Mouse (Mus musculus): ENCODE measurements at regions not wholly inside any gene's neighbourhood (a gene's known extent, or its start where the extent isn't known, plus 50 kb on each side); places are given as distances from the start of the nearest gene placed in this dataset.

DNA sequence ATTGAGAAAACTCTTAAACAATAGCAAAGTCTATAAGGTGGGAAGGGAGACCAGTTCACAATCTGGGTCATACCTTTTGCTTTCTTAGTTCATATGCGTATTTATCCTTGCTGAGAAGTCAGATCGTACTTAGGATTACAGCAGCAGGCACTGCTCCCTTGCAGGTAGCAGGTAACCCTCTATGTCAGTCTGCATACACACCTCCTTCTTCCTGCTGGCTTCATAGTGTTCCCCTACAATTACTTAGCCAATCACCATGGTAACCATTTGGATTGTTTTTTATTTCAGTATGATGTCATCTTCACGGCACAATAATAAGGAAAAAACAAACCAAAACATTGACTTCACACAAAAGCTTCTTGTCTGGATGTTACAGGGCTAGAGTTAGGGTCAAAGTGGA lies 242.1 kb upstream of the Arglu1 start:
- Histone ChIP-seq H3K36me3 (ENCODE audit: control insufficient read depth, insufficient read depth) (no peaks in the 10 kb centered on the region), H3K79me2 (ENCODE audit: control insufficient read depth, insufficient read depth) (no peaks in the 10 kb centered on the region), H3K4me3 (no peak overlapping the region), H3K4me2 (ENCODE audit: low read depth) (no peak overlapping the region), H3K27me3 (ENCODE audit: control insufficient read depth, insufficient read depth, insufficient read length) (no peaks in the 10 kb centered on the region), H3ac (ENCODE audit: control insufficient read depth, insufficient read length) (no peak overlapping the region)
- TF ChIP-seq POLR2AphosphoS2 (IDR thresholded peaks at IDR 0.05; ENCODE audit: insufficient read length, low read depth) (no peak), POLR2A (IDR thresholded peaks at IDR 0.05; ENCODE audit: insufficient read length, low read depth) (no peak), CEBPB (IDR thresholded peaks at IDR 0.05; ENCODE audit: insufficient read depth, poor library complexity, severe bottlenecking) (no peak), TCF3 (IDR thresholded peaks at IDR 0.05; ENCODE audit: insufficient read length, low read depth) (no peak), SRF (IDR thresholded peaks at IDR 0.05; ENCODE audit: control insufficient read depth, insufficient read length, low read depth) (no peak), MYOG (IDR thresholded peaks at IDR 0.05; ENCODE audit: control insufficient read depth in 1 of 3, insufficient read depth in 1 of 3, insufficient read length in 2 of 3, low read depth in 2 of 3) (no peak), E2F4 (IDR thresholded peaks at IDR 0.05; ENCODE audit: insufficient read depth) (no peak), MYOD1 (IDR thresholded peaks at IDR 0.05; ENCODE audit: control insufficient read depth in 1 of 3, insufficient read length in 2 of 3, low read depth in 2 of 3) (no peak), USF1 (IDR thresholded peaks at IDR 0.05; ENCODE audit: low read depth) (no peak), TCF12 (IDR thresholded peaks at IDR 0.05; ENCODE audit: insufficient read depth, poor library complexity, severe bottlenecking) (no peak), REST (IDR thresholded peaks at IDR 0.05; ENCODE audit: insufficient read depth, insufficient read length) (no peak), MAX (IDR thresholded peaks at IDR 0.05; ENCODE audit: low read depth) (no peak)

DNA sequence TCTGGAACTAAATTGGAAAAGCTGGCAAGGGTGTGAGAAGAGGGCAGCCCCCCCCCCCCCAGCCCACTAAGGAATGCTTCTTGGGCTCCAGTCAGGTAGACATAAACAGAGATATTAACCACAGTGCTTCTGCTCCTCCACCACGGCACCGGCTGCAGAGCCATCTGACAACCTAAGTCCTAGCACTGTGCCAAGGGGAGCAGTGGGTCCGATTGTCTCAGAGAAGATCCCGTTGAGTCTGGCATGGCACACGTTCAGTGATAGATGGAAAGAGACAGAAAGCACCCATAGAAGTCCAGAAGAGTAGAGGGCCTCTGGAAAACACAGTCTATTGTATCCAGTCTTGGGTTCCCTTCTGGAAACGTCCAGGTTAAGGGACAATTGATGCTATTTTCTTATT lies 241.4 kb upstream of the Arglu1 start:
- no peaks in the 10 kb centered on the region for H3K27me3 ChIP-seq (ENCODE audit: control insufficient read depth, insufficient read depth, insufficient read length)
- H3K79me2 ChIP-seq (ENCODE audit: control insufficient read depth, insufficient read depth): no peaks in the 10 kb centered on the region
- no peaks in the 10 kb centered on the region for H3K36me3 ChIP-seq (ENCODE audit: control insufficient read depth, insufficient read depth)
- no peak for TF ChIP-seq E2F4 (IDR thresholded peaks at IDR 0.05; ENCODE audit: insufficient read depth)
- TF ChIP-seq CEBPB (IDR thresholded peaks at IDR 0.05; ENCODE audit: insufficient read depth, poor library complexity, severe bottlenecking): no peak
- no peak for TF ChIP-seq MYOG (IDR thresholded peaks at IDR 0.05; ENCODE audit: control insufficient read depth in 1 of 3, insufficient read depth in 1 of 3, insufficient read length in 2 of 3, low read depth in 2 of 3)
- no peak for TF ChIP-seq SRF (IDR thresholded peaks at IDR 0.05; ENCODE audit: control insufficient read depth, insufficient read length, low read depth)
- no peak for TF ChIP-seq REST (IDR thresholded peaks at IDR 0.05; ENCODE audit: insufficient read depth, insufficient read length)
- TF ChIP-seq TCF12 (IDR thresholded peaks at IDR 0.05; ENCODE audit: insufficient read depth, poor library complexity, severe bottlenecking): no peak
- no peak for TF ChIP-seq MAX (IDR thresholded peaks at IDR 0.05; ENCODE audit: low read depth)
- no peak for TF ChIP-seq TCF3 (IDR thresholded peaks at IDR 0.05; ENCODE audit: insufficient read length, low read depth)
- TF ChIP-seq POLR2AphosphoS2 (IDR thresholded peaks at IDR 0.05; ENCODE audit: insufficient read length, low read depth): no peak
- no peak overlapping the region for H3K4me3 ChIP-seq
- H3ac ChIP-seq (ENCODE audit: control insufficient read depth, insufficient read length): no peak overlapping the region
- no peak overlapping the region for H3K4me2 ChIP-seq (ENCODE audit: low read depth)

DNA sequence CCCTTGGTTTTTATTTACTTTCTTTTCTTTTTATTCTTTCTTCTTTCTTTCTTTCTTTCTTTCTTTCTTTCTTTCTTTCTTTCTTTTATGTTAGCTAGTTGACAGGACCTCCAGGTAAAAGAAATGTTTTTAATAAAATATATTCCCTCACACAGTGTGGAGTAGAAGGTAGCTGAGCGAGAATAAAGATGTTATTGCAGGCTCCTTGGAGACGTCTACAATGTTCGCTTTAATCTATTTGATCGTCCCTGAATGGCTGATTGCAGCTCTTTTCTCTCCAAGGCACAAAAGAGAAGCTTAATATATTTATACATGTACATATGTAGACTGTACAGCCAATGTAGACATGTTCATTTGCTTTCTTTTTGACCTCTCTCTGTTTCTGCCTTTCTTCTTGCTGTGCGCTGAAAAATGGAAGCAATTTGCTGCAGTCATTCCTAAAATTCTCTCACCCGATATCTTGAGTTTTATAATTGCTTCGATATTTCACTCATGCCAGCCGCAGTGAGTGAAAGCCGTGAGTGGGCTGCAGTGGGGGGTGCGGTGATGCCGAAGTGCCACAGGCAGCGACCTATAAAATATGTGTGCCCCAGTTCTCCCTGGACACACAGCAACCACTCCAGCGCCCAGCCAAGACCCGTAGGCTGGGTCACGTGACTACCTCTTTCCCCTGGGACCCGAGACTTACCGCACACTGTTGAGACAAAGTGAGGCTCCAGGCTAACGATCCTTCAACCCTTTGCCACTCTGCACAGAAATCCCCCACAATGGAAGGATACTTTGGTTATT lies 237.9 kb upstream of the Arglu1 start:
- Histone ChIP-seq H3ac (ENCODE audit: control insufficient read depth, insufficient read length) (no peak overlapping the region), H3K79me2 (ENCODE audit: control insufficient read depth, insufficient read depth) (no peaks in the 10 kb centered on the region), H3K4me3 (no peak overlapping the region), H3K4me2 (ENCODE audit: low read depth) (no peak overlapping the region), H3K27me3 (ENCODE audit: control insufficient read depth, insufficient read depth, insufficient read length) (no peaks in the 10 kb centered on the region), H3K36me3 (ENCODE audit: control insufficient read depth, insufficient read depth) (no peaks in the 10 kb centered on the region)
- TF ChIP-seq CEBPB (IDR thresholded peaks at IDR 0.05; ENCODE audit: insufficient read depth, poor library complexity, severe bottlenecking) (no peak), USF1 (IDR thresholded peaks at IDR 0.05; ENCODE audit: low read depth) (no peak), REST (IDR thresholded peaks at IDR 0.05; ENCODE audit: insufficient read depth, insufficient read length) (no peak), MYOD1 (IDR thresholded peaks at IDR 0.05; ENCODE audit: control insufficient read depth in 1 of 3, insufficient read length in 2 of 3, low read depth in 2 of 3) (no peak), TCF12 (IDR thresholded peaks at IDR 0.05; ENCODE audit: insufficient read depth, poor library complexity, severe bottlenecking) (no peak), MYOG (IDR thresholded peaks at IDR 0.05; ENCODE audit: control insufficient read depth in 1 of 3, insufficient read depth in 1 of 3, insufficient read length in 2 of 3, low read depth in 2 of 3) (no peak), POLR2AphosphoS2 (IDR thresholded peaks at IDR 0.05; ENCODE audit: insufficient read length, low read depth) (no peak), SRF (IDR thresholded peaks at IDR 0.05; ENCODE audit: control insufficient read depth, insufficient read length, low read depth) (no peak), TCF3 (IDR thresholded peaks at IDR 0.05; ENCODE audit: insufficient read length, low read depth) (no peak), POLR2A (IDR thresholded peaks at IDR 0.05; ENCODE audit: insufficient read length, low read depth) (no peak), E2F4 (IDR thresholded peaks at IDR 0.05; ENCODE audit: insufficient read depth) (no peak), MAX (IDR thresholded peaks at IDR 0.05; ENCODE audit: low read depth) (no peak)

DNA sequence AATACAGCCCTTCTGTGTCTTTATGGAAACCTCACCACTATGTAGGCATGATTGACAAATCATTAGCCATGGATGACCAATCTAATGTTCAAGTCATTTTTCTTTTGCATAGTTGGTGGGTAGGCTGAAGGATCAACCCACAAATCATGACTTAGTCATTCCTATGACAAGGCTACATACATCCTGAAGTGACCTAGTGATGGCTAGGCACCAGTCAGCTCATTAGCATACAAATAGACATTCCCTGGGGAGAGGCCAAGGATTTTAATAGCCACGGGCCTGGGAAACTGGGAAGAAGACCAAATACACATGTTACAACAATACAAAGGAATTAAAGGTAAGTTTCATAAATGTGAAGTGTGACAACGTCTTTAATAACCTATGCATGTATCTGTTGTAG lies 231.1 kb upstream of the Arglu1 start:
- H3K4me3 ChIP-seq: no peak overlapping the region
- no peak overlapping the region for H3ac ChIP-seq (ENCODE audit: control insufficient read depth, insufficient read length)

More for the DNA sequence above, 231.1 kb upstream of the Arglu1 start:
- H3K4me2 ChIP-seq (ENCODE audit: low read depth): no peak overlapping the region
- H3K27me3 ChIP-seq (ENCODE audit: control insufficient read depth, insufficient read depth, insufficient read length): no peaks in the 10 kb centered on the region
- H3K36me3 ChIP-seq (ENCODE audit: control insufficient read depth, insufficient read depth): no peaks in the 10 kb centered on the region
- H3K79me2 ChIP-seq (ENCODE audit: control insufficient read depth, insufficient read depth): no peaks in the 10 kb centered on the region
- TF ChIP-seq USF1 (IDR thresholded peaks at IDR 0.05; ENCODE audit: low read depth): no peak
- no peak for TF ChIP-seq MYOG (IDR thresholded peaks at IDR 0.05; ENCODE audit: control insufficient read depth in 1 of 3, insufficient read depth in 1 of 3, insufficient read length in 2 of 3, low read depth in 2 of 3)
- no peak for TF ChIP-seq POLR2AphosphoS2 (IDR thresholded peaks at IDR 0.05; ENCODE audit: insufficient read length, low read depth)
- no peak for TF ChIP-seq CEBPB (IDR thresholded peaks at IDR 0.05; ENCODE audit: insufficient read depth, poor library complexity, severe bottlenecking)
- TF ChIP-seq SRF (IDR thresholded peaks at IDR 0.05; ENCODE audit: control insufficient read depth, insufficient read length, low read depth): no peak
- TF ChIP-seq TCF12 (IDR thresholded peaks at IDR 0.05; ENCODE audit: insufficient read depth, poor library complexity, severe bottlenecking): no peak
- no peak for TF ChIP-seq MAX (IDR thresholded peaks at IDR 0.05; ENCODE audit: low read depth)
